Mouse (Mus musculus) limb, embryonic 11.5 days (tissue): ENCODE measurements around the gene Syt16. TPM values are rescaled to one million over a fixed set of nuclear protein-coding genes. Genes with fewer than 3 reads are reported as not detected.

ENCODE experiments used
- polyA plus RNA-seq: library from polyadenylated mRNA; unstranded; fragments of >200 nt; fragmentation: Nextera tagmentation; extraction: Ambion mirVana; gene quantifications from 2 replicates; pipeline ENCODE4 v1.2.1, GENCODE M21; 2014

Syt16 gene
- polyA plus RNA-seq, 1 experiment from 2014 or later: 2.4 TPM

Other genes with a start within 250 kb of the Syt16 start
- 111 and 123 TPM in 2 replicates for gene Hif1a, start 96.3 kb upstream of the Syt16 start, polyA plus RNA-seq
- 13.5 and 15.9 TPM in 2 replicates for gene Gm49321, start 60.0 kb upstream of the Syt16 start, polyA plus RNA-seq
- gene Snapc1, start 33.2 kb upstream of the Syt16 start, polyA plus RNA-seq: 19.2 and 22.2 TPM in 2 replicates